Mouse (Mus musculus): ENCODE results near the gene Ankrd28. TPM values are rescaled to one million over a fixed set of nuclear protein-coding genes. Genes with fewer than 3 reads are reported as not detected.
A peak's percentile ranks its signal among the peaks of the same experiment; 100 is the strongest.

Ankrd28 gene
- total RNA-seq, 2 experiments from 2014 or later, result 47.8 to 51.3 TPM

DNA sequence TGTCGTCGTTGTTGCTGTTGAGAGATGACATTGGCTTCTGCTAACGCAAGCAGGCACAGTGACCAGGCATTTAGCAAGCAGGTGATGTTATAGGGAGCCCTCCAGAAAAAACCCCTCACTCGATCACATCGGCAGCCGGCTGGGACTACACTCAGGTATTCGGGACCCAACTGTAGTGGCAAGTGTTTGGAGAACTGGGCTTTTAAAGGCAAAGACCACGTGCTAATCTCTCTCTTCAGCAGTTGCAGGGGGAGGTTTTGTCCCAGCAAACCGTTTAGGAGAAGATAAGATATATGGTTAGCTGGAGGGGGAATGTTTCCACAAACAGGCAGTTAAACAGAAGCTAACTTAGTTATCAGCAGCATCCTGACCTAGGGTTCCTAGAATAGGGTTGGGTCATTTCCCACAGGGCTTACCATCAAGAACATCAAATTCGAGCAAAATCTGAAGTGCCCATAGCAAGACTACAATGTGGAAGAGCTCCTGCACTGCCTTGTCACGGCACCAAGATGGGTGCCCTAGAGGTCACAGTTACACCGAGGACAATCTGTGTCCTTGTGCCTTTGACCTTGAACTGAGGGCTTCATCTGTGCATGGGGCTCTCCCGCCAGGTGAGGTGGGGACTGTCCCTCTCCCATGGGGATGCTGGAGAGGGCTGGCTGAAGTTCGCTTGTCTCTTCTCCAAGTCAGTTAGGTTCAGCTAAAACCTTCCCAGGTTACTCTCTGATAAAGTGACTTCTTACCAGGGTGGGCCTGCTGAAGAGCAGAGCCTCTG lies 177.2 kb downstream of the Ankrd28 start:
- DNase-seq (ENCODE audit: extremely low spot score in 1 of 2, low spot score in 2 of 2), result no peak
- intact Hi-C loops (cut with DNase I), result no loop called here
- Histone ChIP-seq H3K4me3 (no peak overlapping the region), H3K27ac (no peak overlapping the region)
- no peak for TF ChIP-seq CTCF (IDR thresholded peaks at IDR 0.05)

DNA sequence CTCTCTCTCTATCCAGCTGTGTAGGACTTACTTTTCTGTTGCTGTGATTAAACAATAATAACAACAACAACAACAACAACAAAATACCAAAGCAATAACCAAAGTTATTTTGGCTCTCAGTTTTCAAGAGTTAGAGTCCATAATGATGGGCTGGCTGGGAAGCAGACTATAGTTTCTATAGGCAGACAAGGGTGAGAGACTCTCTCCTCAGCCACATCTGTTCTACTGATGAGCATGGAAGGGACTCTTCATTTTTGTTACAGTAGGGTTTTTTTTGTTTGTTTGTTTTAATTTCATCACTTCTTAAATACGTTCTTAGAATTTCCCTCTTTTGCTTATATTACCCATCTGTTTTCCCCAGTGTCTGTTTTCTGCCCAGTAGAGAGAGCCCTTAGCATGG lies 177.8 kb downstream of the Ankrd28 start:
- H3K4me3 ChIP-seq, result no peak overlapping the region
- DNase-seq (ENCODE audit: extremely low spot score in 1 of 2, low spot score in 2 of 2), result no peak
- no peak for TF ChIP-seq CTCF (IDR thresholded peaks at IDR 0.05)
- intact Hi-C loops (cut with DNase I), result no loop called here
- no peak overlapping the region for H3K27ac ChIP-seq

DNA sequence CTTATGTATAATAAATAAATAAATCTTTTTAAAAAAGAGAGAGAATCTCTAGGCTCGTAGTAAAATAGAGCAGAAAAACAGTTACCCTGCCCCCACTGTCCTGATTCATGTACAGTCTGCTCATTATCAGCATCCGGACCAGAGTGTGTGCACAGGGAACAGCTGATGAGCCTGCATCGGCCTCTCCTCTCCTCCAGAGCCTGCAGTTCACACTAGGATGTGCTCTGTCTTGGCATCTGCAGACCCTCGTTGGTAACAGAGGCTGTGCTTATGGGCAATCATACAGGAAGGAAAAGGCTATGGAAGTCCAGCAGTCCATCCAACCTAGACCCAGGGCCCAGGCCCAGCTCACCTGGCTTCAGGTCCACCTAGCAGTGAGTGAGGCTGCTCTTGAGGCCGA lies 178.3 kb downstream of the Ankrd28 start:
- H3K4me3 ChIP-seq, result no peak overlapping the region
- DNase-seq (ENCODE audit: extremely low spot score in 1 of 2, low spot score in 2 of 2), result no peak
- TF ChIP-seq CTCF (IDR thresholded peaks at IDR 0.05), result no peak
- H3K27ac ChIP-seq, result no peak overlapping the region
- intact Hi-C loops (cut with DNase I), result no loop called here

DNA sequence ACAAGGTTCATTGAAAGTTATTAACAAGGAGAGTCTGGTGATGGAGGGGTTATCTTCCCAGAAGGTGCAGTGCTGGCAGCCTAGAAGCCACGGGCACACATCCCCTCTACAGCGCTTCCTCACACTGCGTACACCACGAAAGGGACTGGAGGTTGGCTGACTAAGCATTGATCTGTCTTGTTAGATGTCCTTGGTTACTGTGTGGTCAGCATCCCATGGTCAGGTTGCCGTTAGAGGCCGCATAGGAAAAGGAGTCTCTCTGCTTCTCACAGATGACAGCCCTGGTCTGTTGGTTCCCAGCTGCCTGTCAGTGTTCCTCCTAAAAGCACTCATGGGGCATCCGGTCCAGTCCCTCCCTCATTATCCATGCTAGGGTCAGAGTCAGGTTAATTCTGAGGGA lies 179.2 kb downstream of the Ankrd28 start:
- DNase-seq (ENCODE audit: extremely low spot score in 1 of 2, low spot score in 2 of 2), result no peak
- no peak for TF ChIP-seq CTCF (IDR thresholded peaks at IDR 0.05)
- Histone ChIP-seq H3K4me3 (no peak overlapping the region), H3K27ac (no peak overlapping the region)
- intact Hi-C loops (cut with DNase I), result no loop called here

DNA sequence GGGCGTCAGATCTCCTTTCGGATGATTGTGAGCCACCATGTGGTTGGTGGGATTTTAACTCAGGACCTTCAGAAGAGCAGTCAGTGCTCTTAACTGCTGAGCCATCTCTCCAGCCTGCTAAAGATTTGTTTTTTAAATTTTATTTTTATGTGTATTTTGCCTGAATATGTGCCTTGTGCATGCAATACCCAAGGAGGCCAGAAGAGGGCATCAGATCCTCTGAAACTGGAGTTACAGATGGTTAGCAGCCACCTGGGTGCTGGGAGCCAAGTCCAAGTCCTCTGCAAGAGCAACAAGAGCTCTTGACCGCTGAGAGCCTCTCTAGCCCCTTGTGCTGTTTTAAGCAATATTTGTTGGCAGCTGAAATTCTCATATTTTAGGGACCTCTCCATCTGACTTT lies 180.1 kb downstream of the Ankrd28 start:
- peak; percentile 31 for TF ChIP-seq CTCF (IDR thresholded peaks at IDR 0.05)
- intact Hi-C loops (cut with DNase I), result no loop called here

More for the DNA sequence above, 180.1 kb downstream of the Ankrd28 start:
- Histone ChIP-seq H3K4me3 (no peak overlapping the region), H3K27ac (no peak overlapping the region)
- DNase-seq (ENCODE audit: extremely low spot score in 1 of 2, low spot score in 2 of 2), result no peak

Other genes starting within 250 kb of the Ankrd28 start
- gene Colq, start 239.3 kb downstream of the Ankrd28 start, total RNA-seq (2021), result 1 to 10 TPM; 1.1 to 1.8 TPM
- gene Gm49387, start 189.8 kb downstream of the Ankrd28 start, total RNA-seq (2021), result not detected
- gene Btd, start 189.6 kb downstream of the Ankrd28 start, total RNA-seq (2021), result 1 to 10 TPM; 8.4 to 8.8 TPM
- gene Hacl1, start 189.4 kb downstream of the Ankrd28 start, total RNA-seq (2021), result 1 to 10 TPM; 4.4 to 6.7 TPM
- 1 to 10 TPM; 2.1 to 2.2 TPM for gene Galnt15, start 198.3 kb upstream of the Ankrd28 start, total RNA-seq (2021)